ENCODE assay signal across 8 mouse cellular contexts in the genomic region with DNA sequence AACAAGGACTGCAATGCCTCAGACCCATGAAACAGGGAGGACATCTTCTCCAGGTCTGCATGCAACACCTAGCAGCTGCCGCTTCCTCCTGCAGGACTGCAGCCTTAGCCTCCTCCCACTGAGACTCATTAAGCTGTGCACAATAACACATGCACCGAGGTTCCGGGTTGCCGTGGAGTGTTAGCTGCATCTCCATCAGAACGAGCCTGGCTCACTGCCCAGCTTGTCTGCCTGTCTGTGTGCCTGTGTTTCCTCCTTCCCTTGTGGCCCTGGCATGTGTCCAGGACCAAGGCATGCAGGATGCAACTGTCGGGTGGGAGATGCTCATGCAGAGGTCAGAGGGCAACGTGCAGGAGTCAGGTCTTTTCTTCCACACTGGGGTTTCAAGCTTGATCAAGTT.
DNase-seq lines count a peak whose midpoint lies in the region; ATAC-seq and TF ChIP-seq lines count a peak whose summit lies in the region.

No protein-coding gene starts in this region.

- H3K9me3 ChIP-seq in heart, embryonic 12.5 days (replicated peaks), result no peaks in the 10 kb centered on the region
- no peaks in the 10 kb centered on the region for H3K9me3 ChIP-seq in embryonic facial prominence, embryonic 14.5 days (ENCODE audit: control insufficient read depth, low read length)
- H3K9me3 ChIP-seq in lung, postnatal 0 days (ENCODE audit: low read length), result no peaks in the 10 kb centered on the region
- no peaks in the 10 kb centered on the region for H3K9me3 ChIP-seq in stomach, embryonic 14.5 days (ENCODE audit: control insufficient read depth, low read depth, low read length)

- DNase-seq in heart, adult 11 months, result no peak
- peak; percentile 23 to 51 for DNase-seq in adrenal gland, adult (ENCODE audit: inconsistent age in 2 of 2, low spot score in 1 of 2)
- DNase-seq in embryonic facial prominence, embryonic 14.5 days (ENCODE audit: low spot score), result peak; percentile 85
- peak; percentile 41 for DNase-seq in kidney, adult 11 months
- DNase-seq in lung, postnatal 0 days (ENCODE audit: low spot score), result no peak
- DNase-seq in gastrocnemius, adult 2 months, result no peak

- H3K27ac ChIP-seq in heart, embryonic 12.5 days (ENCODE audit: poor library complexity, severe bottlenecking), result no peak overlapping the region
- no peak overlapping the region for H3K27ac ChIP-seq in embryonic facial prominence, embryonic 14.5 days (replicated peaks; ENCODE audit: low read depth, low read length)
- no peak overlapping the region for H3K27ac ChIP-seq in lung, postnatal 0 days (ENCODE audit: low read length)
- no peak overlapping the region for H3K27ac ChIP-seq in stomach, embryonic 14.5 days (ENCODE audit: low read length)
- H3K27ac ChIP-seq in gastrocnemius, adult 2 months, result no peak overlapping the region

- no peak for TF ChIP-seq CTCF in lung, postnatal 0 days (IDR thresholded peaks at IDR 0.05)
- TF ChIP-seq CTCF in gastrocnemius, adult 2 months (IDR thresholded peaks at IDR 0.05), result no peak

- 13% methylated on average over 7 of the region's 7 CpGs for WGBS in heart, embryonic 12.5 days
- 19% methylated on average over 7 of the region's 7 CpGs for WGBS in embryonic facial prominence, embryonic 14.5 days
- 10% methylated on average over 7 of the region's 7 CpGs for WGBS in lung, postnatal 0 days
- 15% methylated on average over 7 of the region's 7 CpGs for whole genome bisulfite sequencing in stomach, embryonic 14.5 days

- no peak overlapping the region for H3K9ac ChIP-seq in heart, embryonic 12.5 days
- no peak overlapping the region for H3K9ac ChIP-seq in embryonic facial prominence, embryonic 14.5 days (ENCODE audit: low read depth, low read length)
- H3K9ac ChIP-seq in lung, postnatal 0 days (replicated peaks; ENCODE audit: low read depth), result no peak overlapping the region
- H3K9ac ChIP-seq in stomach, embryonic 14.5 days (replicated peaks; ENCODE audit: low read depth, low read length), result no peak overlapping the region

- H3K36me3 ChIP-seq in heart, embryonic 12.5 days, result no peaks in the 10 kb centered on the region
- no peaks in the 10 kb centered on the region for H3K36me3 ChIP-seq in embryonic facial prominence, embryonic 14.5 days (ENCODE audit: control insufficient read depth, insufficient read depth, low read length)
- no peaks in the 10 kb centered on the region for H3K36me3 ChIP-seq in lung, postnatal 0 days (ENCODE audit: insufficient read depth, low read length)
- no peaks in the 10 kb centered on the region for H3K36me3 ChIP-seq in stomach, embryonic 14.5 days (ENCODE audit: control insufficient read depth, insufficient read depth, low read length)

- TF ChIP-seq EP300 in lung, postnatal 0 days (IDR thresholded peaks at IDR 0.05), result no peak

- ATAC-seq in heart, embryonic 12.5 days (ENCODE audit: insufficient number of reproducible peaks, low FRiP score), result peak; percentile 57; the same call in 1 of the 2 replicates
- peak; percentile 85 for ATAC-seq in embryonic facial prominence, embryonic 14.5 days (ENCODE audit: low read depth)
- ATAC-seq in lung, postnatal 0 days, result 0 out of 2 replicates have a peak, but pooled peaks have one; percentile 28
- ATAC-seq in stomach, embryonic 14.5 days (ENCODE audit: insufficient number of reproducible peaks, insufficient read depth, low FRiP score, low read depth), result peak; percentile 63; the same call in 1 of the 2 replicates

- H3K27me3 ChIP-seq in heart, embryonic 12.5 days (replicated peaks), result no peaks in the 10 kb centered on the region
- no peaks in the 10 kb centered on the region for H3K27me3 ChIP-seq in embryonic facial prominence, embryonic 14.5 days (replicated peaks; ENCODE audit: control insufficient read depth, insufficient read depth, low read length)
- no peaks in the 10 kb centered on the region for H3K27me3 ChIP-seq in lung, postnatal 0 days (replicated peaks; ENCODE audit: insufficient read depth, low read length)
- H3K27me3 ChIP-seq in stomach, embryonic 14.5 days (ENCODE audit: control insufficient read depth, insufficient read depth, low read length), result no peaks in the 10 kb centered on the region

- peaks cover 7% of the 10 kb centered on the region for H3K4me1 ChIP-seq in heart, embryonic 12.5 days (replicated peaks)
- peaks cover 2% of the 10 kb centered on the region; the same call in 1 of the 2 replicates for H3K4me1 ChIP-seq in embryonic facial prominence, embryonic 14.5 days (ENCODE audit: control insufficient read depth, insufficient read depth, low read length)
- H3K4me1 ChIP-seq in lung, postnatal 0 days (ENCODE audit: insufficient read depth, low read depth, low read length), result no peaks in the 10 kb centered on the region
- peaks cover 4% of the 10 kb centered on the region; the same call in 1 of the 2 replicates for H3K4me1 ChIP-seq in stomach, embryonic 14.5 days (ENCODE audit: control insufficient read depth, insufficient read depth, low read length)

- no peak overlapping the region for H3K4me2 ChIP-seq in heart, embryonic 12.5 days
- no peak overlapping the region for H3K4me2 ChIP-seq in embryonic facial prominence, embryonic 14.5 days (ENCODE audit: low read depth, low read length)
- H3K4me2 ChIP-seq in lung, postnatal 0 days (replicated peaks; ENCODE audit: low read depth, low read length), result no peak overlapping the region
- no peak overlapping the region for H3K4me2 ChIP-seq in stomach, embryonic 14.5 days (replicated peaks; ENCODE audit: low read depth, low read length)

- H3K4me3 ChIP-seq in heart, embryonic 12.5 days, result no peak overlapping the region
- no peak overlapping the region for H3K4me3 ChIP-seq in embryonic facial prominence, embryonic 14.5 days (ENCODE audit: low read depth, low read length)
- H3K4me3 ChIP-seq in lung, postnatal 0 days (ENCODE audit: low read depth, low read length), result no peak overlapping the region
- no peak overlapping the region for H3K4me3 ChIP-seq in stomach, embryonic 14.5 days (ENCODE audit: low read depth, low read length)
- H3K4me3 ChIP-seq in gastrocnemius, adult 2 months, result no peak overlapping the region

- intact Hi-C loops in gastrocnemius, adult 2 months (cut with DNase I), result no loop called here

Comparison
In these comparisons a context has a peak if more than half of its experiments do, and no peak if none do; other contexts are left out.
1. ATAC-seq: peak in every context shown above with its lines; median percentile 85 in embryonic facial prominence, embryonic 14.5 days; 63 in stomach, embryonic 14.5 days; 57 in heart, embryonic 12.5 days; 28 in lung, postnatal 0 days.
2. DNase-seq: peak in adrenal gland, adult (2 of 2), embryonic facial prominence, embryonic 14.5 days (single experiment) and kidney, adult 11 months (single experiment); none in heart, adult 11 months (single experiment), lung, postnatal 0 days (single experiment) and gastrocnemius, adult 2 months (single experiment).